Mouse (Mus musculus): ENCODE results near the gene Hmg20b. TPM values are rescaled to one million over a fixed set of nuclear protein-coding genes. Genes with fewer than 3 reads are reported as not detected.

Hmg20b gene
- polyA plus RNA-seq, 1 experiment = 66.4 TPM

DNA sequence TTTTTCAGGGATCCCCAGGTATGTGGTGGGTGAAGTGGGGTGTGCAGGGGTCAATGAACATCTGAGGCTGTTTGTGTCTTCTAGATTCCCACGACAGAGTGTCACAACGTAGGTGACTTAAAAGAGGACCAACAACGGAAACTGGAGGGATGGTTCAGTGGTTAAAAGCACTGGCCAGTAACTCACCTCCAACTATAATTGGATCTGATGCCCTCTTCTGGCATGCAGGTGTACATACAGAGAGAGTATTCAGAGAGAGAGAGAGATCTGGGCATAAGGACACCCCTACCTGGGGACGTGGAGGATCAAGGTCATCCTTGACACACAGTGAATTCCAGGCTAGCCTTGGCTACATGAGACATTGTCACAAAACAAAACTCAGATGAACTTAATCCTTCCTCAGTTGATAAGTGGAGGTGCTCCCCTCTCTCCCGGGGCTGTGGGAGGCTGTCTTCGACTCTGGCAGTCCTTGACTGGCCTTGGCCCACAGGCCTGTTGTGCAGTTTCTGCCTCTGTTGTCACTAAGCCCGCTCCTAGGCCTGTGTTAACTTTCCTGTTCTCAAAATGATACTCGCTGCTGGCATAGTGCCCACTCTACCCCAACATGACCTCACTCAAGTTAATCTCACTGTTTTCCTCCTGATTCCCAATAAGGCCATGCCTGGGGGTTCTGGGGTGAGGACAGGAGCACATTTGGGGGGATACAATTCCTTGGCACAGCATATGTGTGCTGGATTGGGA lies 5.7 kb downstream of the Hmg20b start:
- Histone ChIP-seq H3K27ac (ENCODE audit: insufficient read depth, low read depth, low read length) (no peak overlapping the region), H3K4me1 (ENCODE audit: control insufficient read depth, insufficient read depth, low read length) (peaks cover 8% of the 10 kb centered on the region; the same call in 1 of the 2 replicates), H3K36me3 (ENCODE audit: control insufficient read depth, insufficient read depth, low read length) (no peaks in the 10 kb centered on the region), H3K4me3 (ENCODE audit: insufficient read depth, low read depth, low read length) (no peak overlapping the region), H3K27me3 (replicated peaks; ENCODE audit: control insufficient read depth, insufficient read depth, low read length) (no peaks in the 10 kb centered on the region)
- WGBS = 39% methylated on average over 8 of the region's 8 CpGs
- TF ChIP-seq CTCF (conservative IDR thresholded peaks at IDR 0.05; ENCODE audit: insufficient read depth, insufficient read length, low read depth, low read length) (0 out of 2 replicates have a peak, but pooled peaks have one; percentile 9), POLR2A (IDR thresholded peaks at IDR 0.05; ENCODE audit: low read depth, low read length) (no peak)
- DNase-seq = peak; percentile 49

DNA sequence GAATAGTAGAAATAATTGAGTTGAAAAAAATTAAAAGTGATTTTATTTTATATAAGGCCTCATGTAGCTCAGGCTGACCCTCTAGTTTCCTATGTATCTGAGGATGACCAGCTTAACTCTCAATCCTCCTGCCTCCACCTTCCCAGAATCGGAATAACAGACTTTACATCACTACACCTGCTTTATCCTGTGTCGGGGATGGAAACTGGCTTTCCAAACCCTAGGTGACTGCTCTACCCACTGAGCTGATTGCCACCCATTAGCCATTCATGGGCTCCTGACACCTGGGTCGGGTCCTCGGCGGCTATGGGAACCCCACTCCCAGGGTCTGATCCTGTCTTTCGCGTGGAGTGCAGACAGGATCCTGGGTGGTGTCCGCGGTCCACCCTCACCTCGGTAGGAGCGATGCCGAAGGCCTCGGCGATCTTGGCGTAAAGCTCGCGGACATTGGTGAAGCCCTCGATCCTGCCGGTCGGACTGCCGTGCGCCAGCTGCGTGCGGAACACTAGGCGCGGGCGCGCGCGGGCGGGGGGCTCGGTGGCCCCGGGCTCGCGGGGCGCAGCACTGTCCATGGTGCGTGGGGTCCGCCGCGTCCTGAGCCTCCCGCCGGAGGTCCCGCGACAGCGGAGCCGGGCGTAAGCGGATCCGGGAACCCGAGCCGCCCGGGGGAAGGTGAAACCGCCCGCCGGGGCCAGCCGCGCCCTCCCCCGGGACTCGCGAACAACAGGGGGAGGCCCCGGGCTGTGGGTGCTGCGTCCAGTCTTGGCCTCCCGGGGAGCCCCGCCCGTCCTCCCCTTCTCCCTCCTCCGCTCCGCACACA lies 7.4 kb downstream of the Hmg20b start, which contains the start of gene Gipc3:
Gipc3 (minus strand) TSS at position 581 of the 820 bp plus-strand sequence.
- 4% methylated on average over 66 of the region's 67 CpGs for WGBS
- peaks cover 5% of the 10 kb centered on the region; the same call in 1 of the 2 replicates for H3K4me1 ChIP-seq (ENCODE audit: control insufficient read depth, insufficient read depth, low read length)
- no peak for DNase-seq
- no peaks in the 10 kb centered on the region for H3K36me3 ChIP-seq (ENCODE audit: control insufficient read depth, insufficient read depth, low read length)
- TF ChIP-seq CTCF (conservative IDR thresholded peaks at IDR 0.05; ENCODE audit: insufficient read depth, insufficient read length, low read depth, low read length) (no peak), POLR2A (IDR thresholded peaks at IDR 0.05; ENCODE audit: low read depth, low read length) (no peak)
- peak within 1 kb of the TSS; percentile 55 for H3K4me3 ChIP-seq (ENCODE audit: insufficient read depth, low read depth, low read length)
- H3K27me3 ChIP-seq (replicated peaks; ENCODE audit: control insufficient read depth, insufficient read depth, low read length) = no peaks in the 10 kb centered on the region
- H3K27ac ChIP-seq (ENCODE audit: insufficient read depth, low read depth, low read length) = no peak within 1 kb of the TSS

DNA sequence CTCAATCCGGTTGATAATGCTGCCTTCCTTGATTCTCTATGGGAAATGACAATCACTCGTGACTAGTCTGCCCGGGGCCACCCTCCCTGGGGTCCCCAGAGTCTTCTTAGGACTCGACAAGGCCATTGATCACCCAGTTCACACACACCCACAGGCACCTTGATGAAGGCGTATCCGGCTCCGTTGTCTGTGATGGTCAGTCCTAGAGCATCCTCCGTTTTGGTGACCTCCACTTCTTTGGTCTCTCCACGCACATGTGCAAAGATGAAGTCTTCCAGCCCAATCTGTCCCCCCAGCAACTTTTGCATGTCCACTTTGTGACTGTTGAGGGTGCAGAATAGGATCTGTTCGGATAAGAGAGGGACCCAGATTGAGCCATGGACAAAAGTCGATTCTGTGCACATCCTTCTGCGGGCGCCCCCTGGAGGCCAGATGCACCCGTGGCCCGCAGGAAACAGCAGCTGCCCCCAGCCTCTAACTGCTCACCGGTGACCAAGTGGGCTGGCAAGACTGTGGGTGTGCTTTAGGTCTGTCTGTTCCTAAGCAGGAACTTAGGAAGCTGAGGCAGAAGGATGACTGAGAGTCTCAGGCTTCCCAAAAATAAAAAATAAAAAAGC lies 8.8 kb downstream of the Hmg20b start:
- Histone ChIP-seq H3K27ac (ENCODE audit: insufficient read depth, low read depth, low read length) (no peak overlapping the region), H3K36me3 (ENCODE audit: control insufficient read depth, insufficient read depth, low read length) (no peaks in the 10 kb centered on the region), H3K4me3 (ENCODE audit: insufficient read depth, low read depth, low read length) (no peak overlapping the region), H3K27me3 (replicated peaks; ENCODE audit: control insufficient read depth, insufficient read depth, low read length) (no peaks in the 10 kb centered on the region), H3K4me1 (ENCODE audit: control insufficient read depth, insufficient read depth, low read length) (no peaks in the 10 kb centered on the region)
- 39% methylated on average over 16 of the region's 16 CpGs for WGBS
- peak; percentile 74 for DNase-seq
- no peak for TF ChIP-seq POLR2A (IDR thresholded peaks at IDR 0.05; ENCODE audit: low read depth, low read length)
- peak; percentile 69 for TF ChIP-seq CTCF (conservative IDR thresholded peaks at IDR 0.05; ENCODE audit: insufficient read depth, insufficient read length, low read depth, low read length)

DNA sequence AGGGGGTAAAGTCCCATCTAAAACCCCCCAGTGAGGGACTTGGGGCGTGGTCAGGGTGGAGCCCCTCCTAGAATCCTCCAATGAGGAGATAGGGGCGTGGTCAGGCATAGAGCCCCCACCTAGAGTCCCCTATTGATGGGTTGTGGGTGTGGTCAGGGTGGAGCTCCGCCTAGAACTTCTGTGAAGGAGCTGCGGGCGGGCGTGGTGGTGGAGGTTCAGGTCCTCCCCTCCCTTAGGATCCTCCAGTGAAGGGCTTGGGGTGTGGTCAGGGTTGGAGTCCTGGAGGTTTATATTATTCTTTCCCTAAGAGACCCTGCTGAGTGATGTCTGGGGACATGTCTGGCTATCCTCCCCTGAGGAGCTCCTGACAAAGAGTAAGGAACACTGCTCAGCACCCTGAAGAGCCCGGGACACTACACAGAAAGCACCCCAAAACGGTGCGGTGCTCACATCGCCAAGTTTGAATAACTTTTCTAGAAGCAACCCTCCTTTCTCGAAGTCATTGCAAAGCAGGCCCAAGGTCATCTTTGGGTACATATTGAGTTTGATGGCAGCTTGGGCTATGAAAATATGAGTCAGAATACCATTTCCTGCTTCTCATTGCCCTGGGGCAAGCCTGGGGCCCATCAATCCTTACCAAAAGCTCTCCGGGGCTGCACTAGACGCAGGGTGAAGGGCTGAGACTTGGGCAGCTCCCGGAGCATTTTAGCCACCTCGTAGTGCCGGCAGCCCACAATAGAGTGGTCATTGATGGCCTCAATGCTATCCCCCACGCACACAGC lies 9.5 kb downstream of the Hmg20b start:
- H3K27me3 ChIP-seq (replicated peaks; ENCODE audit: control insufficient read depth, insufficient read depth, low read length) = no peaks in the 10 kb centered on the region
- DNase-seq = no peak
- H3K4me3 ChIP-seq (ENCODE audit: insufficient read depth, low read depth, low read length) = no peak overlapping the region
- no peaks in the 10 kb centered on the region for H3K4me1 ChIP-seq (ENCODE audit: control insufficient read depth, insufficient read depth, low read length)
- H3K36me3 ChIP-seq (ENCODE audit: control insufficient read depth, insufficient read depth, low read length) = no peaks in the 10 kb centered on the region
- TF ChIP-seq CTCF (conservative IDR thresholded peaks at IDR 0.05; ENCODE audit: insufficient read depth, insufficient read length, low read depth, low read length) (no peak), POLR2A (IDR thresholded peaks at IDR 0.05; ENCODE audit: low read depth, low read length) (no peak)
- H3K27ac ChIP-seq (ENCODE audit: insufficient read depth, low read depth, low read length) = no peak overlapping the region
- WGBS = 57% methylated on average over 17 of the region's 17 CpGs

DNA sequence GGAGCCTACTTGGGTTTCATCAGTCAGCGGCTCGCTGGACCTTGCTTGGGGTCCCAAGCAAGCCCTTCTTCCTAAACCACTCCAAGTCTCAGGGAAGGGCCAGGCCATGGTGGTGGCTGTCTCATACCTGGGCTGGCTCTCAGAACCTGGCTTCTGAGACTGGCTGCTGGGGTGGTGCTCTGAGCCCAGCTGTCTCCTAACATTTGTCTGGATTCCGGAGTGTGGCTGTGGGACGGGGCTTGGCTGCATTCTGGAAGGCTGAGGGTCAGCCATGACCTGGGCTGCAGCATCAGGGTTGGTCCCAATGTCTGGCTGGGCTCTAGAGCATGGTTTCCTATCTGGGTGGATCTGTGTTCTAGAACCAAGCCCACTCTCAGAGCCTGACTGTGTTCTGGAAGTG lies 13.7 kb downstream of the Hmg20b start:
- TF ChIP-seq CTCF (conservative IDR thresholded peaks at IDR 0.05; ENCODE audit: insufficient read depth, insufficient read length, low read depth, low read length) (no peak), POLR2A (IDR thresholded peaks at IDR 0.05; ENCODE audit: low read depth, low read length) (no peak)
- H3K4me3 ChIP-seq (ENCODE audit: insufficient read depth, low read depth, low read length) = no peak overlapping the region
- H3K4me1 ChIP-seq (ENCODE audit: control insufficient read depth, insufficient read depth, low read length) = no peaks in the 10 kb centered on the region
- DNase-seq = no peak
- no peak overlapping the region for H3K27ac ChIP-seq (ENCODE audit: insufficient read depth, low read depth, low read length)
- no peaks in the 10 kb centered on the region for H3K27me3 ChIP-seq (replicated peaks; ENCODE audit: control insufficient read depth, insufficient read depth, low read length)
- 90% methylated on average over 4 of the region's 4 CpGs for WGBS
- no peaks in the 10 kb centered on the region for H3K36me3 ChIP-seq (ENCODE audit: control insufficient read depth, insufficient read depth, low read length)

DNA sequence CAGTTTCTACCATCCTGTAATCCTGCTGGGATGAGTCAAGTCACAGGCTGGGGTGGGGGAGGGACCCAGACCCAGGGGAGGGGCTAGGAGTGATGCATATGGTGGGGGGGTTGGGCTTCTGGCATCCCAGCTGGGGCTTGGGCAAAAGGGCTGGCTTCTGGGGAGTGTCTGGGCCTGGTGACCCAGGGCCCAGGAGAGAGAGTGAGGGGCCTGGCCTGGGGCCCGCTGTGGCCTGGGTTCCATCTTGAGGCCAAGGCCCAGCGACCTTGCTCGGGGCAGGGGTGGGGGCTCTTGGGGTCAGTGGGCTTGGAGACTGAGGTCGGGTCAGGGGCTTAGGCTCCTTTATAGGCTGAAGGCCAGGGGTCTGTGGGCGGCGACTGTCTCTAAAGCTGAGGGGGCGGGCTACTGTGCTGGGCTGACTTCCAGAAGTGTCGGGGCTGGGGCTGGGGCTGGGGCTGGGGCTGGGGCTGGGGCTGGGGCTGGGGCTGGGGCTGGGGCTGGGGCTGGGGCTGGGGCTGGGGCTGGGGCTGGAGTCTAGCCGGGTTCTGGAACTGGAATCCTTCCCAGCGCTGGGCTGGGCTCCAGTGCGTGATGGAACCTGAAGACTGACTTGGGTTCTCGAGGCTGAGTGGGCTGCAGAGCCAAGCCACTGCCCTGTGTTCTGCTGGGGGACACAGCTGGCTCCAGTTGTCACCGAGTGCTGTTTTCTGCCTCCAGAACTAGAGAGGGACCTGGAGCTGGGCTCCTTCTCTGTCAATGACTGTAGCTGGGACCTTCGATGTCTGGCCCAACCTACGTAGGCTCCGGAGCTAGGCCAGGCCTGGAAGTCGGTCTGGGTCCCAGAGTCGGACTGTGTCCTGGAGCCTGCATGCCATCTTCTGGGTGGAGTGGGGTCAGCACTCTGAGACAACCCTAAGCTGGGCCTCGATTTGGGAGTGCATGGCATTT lies 14.6 kb downstream of the Hmg20b start:
- Histone ChIP-seq H3K27me3 (replicated peaks; ENCODE audit: control insufficient read depth, insufficient read depth, low read length) (no peaks in the 10 kb centered on the region), H3K36me3 (ENCODE audit: control insufficient read depth, insufficient read depth, low read length) (no peaks in the 10 kb centered on the region), H3K4me3 (ENCODE audit: insufficient read depth, low read depth, low read length) (no peak overlapping the region), H3K27ac (ENCODE audit: insufficient read depth, low read depth, low read length) (no peak overlapping the region), H3K4me1 (ENCODE audit: control insufficient read depth, insufficient read depth, low read length) (no peaks in the 10 kb centered on the region)
- WGBS = 70% methylated on average over 19 of the region's 19 CpGs
- TF ChIP-seq POLR2A (IDR thresholded peaks at IDR 0.05; ENCODE audit: low read depth, low read length) = no peak
- no peak for TF ChIP-seq CTCF (conservative IDR thresholded peaks at IDR 0.05; ENCODE audit: insufficient read depth, insufficient read length, low read depth, low read length)
- no peak for DNase-seq

All from kidney, adult 2 months (tissue).